In genomic region chr7:75923951-75924467, GRCm38 (mm10) we compare ENCODE assay signal across 23 mouse cellular contexts.
A peak's percentile ranks its signal among the peaks of the same experiment; 100 is the strongest.
DNase-seq lines count a peak whose midpoint lies in the region; ATAC-seq lines count a peak whose summit lies in the region.
"Had no signal": no experiment of that assay in that cellular context is flagged by ENCODE, and none has a peak within 500 bp of the region (broad histone marks: within the 10 kb centered on the region; RNA-seq: fewer than 3 reads in every experiment).

No protein-coding gene starts in this region.

- peak; percentile 65; the same call in 1 of the 2 replicates for ATAC-seq in embryonic facial prominence, embryonic 14.5 days (ENCODE audit: low read depth)
- ATAC-seq: activated CD4-positive, CD25-positive, alpha-beta regulatory T cell, adult 4 months; CD4-positive, CD25-positive, alpha-beta regulatory T cell, adult 4 months; forebrain, embryonic 13.5 days; forebrain, embryonic 15.5 days; forebrain, postnatal 0 days; Patski had no signal

- DNase-seq in embryonic facial prominence, embryonic 14.5 days (ENCODE audit: low spot score): peak; percentile 26
- no peak for DNase-seq in embryonic facial prominence, embryonic 10.5 days (ENCODE audit: low spot score)
- DNase-seq in heart, adult 11 months: peak; percentile 41
- no peak for DNase-seq in heart, adult 9 months (ENCODE audit: low spot score in 2 of 2)
- peak; percentile 17 for DNase-seq in testis, postnatal 10 days (ENCODE audit: low spot score)
- no peak for DNase-seq in testis, postnatal 14 days (ENCODE audit: low spot score)
- DNase-seq: adrenal gland, adult 8-10 months; adrenal gland, postnatal 14 days; adrenal gland, postnatal 36 days; B cell, adult 2 months; cerebellum, adult 11-12 months; cerebellum, adult 2 months; cerebellum, adult 9-10 months; cerebellum, postnatal 10 days; cerebellum, postnatal 25 days; forebrain, postnatal 0 days had no signal

- H3K27ac ChIP-seq in embryonic facial prominence, embryonic 14.5 days (replicated peaks; ENCODE audit: low read depth, low read length): no peak overlapping the region
- H3K27ac ChIP-seq in embryonic facial prominence, embryonic 10.5 days (replicated peaks): no peak overlapping the region
- H3K27ac ChIP-seq: embryonic facial prominence, embryonic 13.5 days; forebrain, embryonic 13.5 days; forebrain, embryonic 15.5 days had no signal

- no peaks in the 10 kb centered on the region for H3K4me1 ChIP-seq in embryonic facial prominence, embryonic 14.5 days (ENCODE audit: control insufficient read depth, insufficient read depth, low read length)
- H3K4me1 ChIP-seq in embryonic facial prominence, embryonic 10.5 days: peaks cover 6% of the 10 kb centered on the region; the same call in 1 of the 2 replicates
- H3K4me1 ChIP-seq: embryonic facial prominence, embryonic 13.5 days; forebrain, embryonic 13.5 days had no signal

- no peaks in the 10 kb centered on the region for H3K36me3 ChIP-seq in embryonic facial prominence, embryonic 14.5 days (ENCODE audit: control insufficient read depth, insufficient read depth, low read length)
- H3K36me3 ChIP-seq in embryonic facial prominence, embryonic 10.5 days (replicated peaks): no peaks in the 10 kb centered on the region
- H3K36me3 ChIP-seq: embryonic facial prominence, embryonic 13.5 days; forebrain, embryonic 15.5 days; G1E had no signal

- no peak overlapping the region for H3K4me2 ChIP-seq in embryonic facial prominence, embryonic 14.5 days (ENCODE audit: low read depth, low read length)
- H3K4me2 ChIP-seq: embryonic facial prominence, embryonic 13.5 days; forebrain, embryonic 13.5 days; forebrain, embryonic 15.5 days had no signal

- 51% methylated on average over 3 of the region's 3 CpGs for WGBS in embryonic facial prominence, embryonic 14.5 days
- 70% methylated on average over 3 of the region's 3 CpGs for WGBS in embryonic facial prominence, embryonic 10.5 days

- peaks cover 4% of the 10 kb centered on the region for H3K9me3 ChIP-seq in embryonic facial prominence, embryonic 14.5 days (ENCODE audit: control insufficient read depth, low read length)
- 0 out of 2 replicates have a peak, but pooled peaks cover under 1% of the 10 kb centered on the region for H3K9me3 ChIP-seq in embryonic facial prominence, embryonic 10.5 days
- H3K9me3 ChIP-seq: embryonic facial prominence, embryonic 13.5 days; forebrain, embryonic 13.5 days; G1E had no signal

- no peak overlapping the region for H3K9ac ChIP-seq in embryonic facial prominence, embryonic 14.5 days (ENCODE audit: low read depth, low read length)
- H3K9ac ChIP-seq: embryonic facial prominence, embryonic 13.5 days; forebrain, embryonic 13.5 days; forebrain, embryonic 15.5 days; forebrain, postnatal 0 days had no signal

- no peak overlapping the region for H3K4me3 ChIP-seq in embryonic facial prominence, embryonic 14.5 days (ENCODE audit: low read depth, low read length)
- H3K4me3 ChIP-seq in embryonic facial prominence, embryonic 10.5 days: no peak overlapping the region
- H3K4me3 ChIP-seq: embryonic facial prominence, embryonic 13.5 days; forebrain, embryonic 13.5 days; forebrain, embryonic 15.5 days had no signal

- H3K27me3 ChIP-seq in embryonic facial prominence, embryonic 14.5 days (replicated peaks; ENCODE audit: control insufficient read depth, insufficient read depth, low read length): no peaks in the 10 kb centered on the region
- H3K27me3 ChIP-seq in embryonic facial prominence, embryonic 10.5 days (replicated peaks; ENCODE audit: low read depth, poor library complexity, severe bottlenecking): no peaks in the 10 kb centered on the region
- H3K27me3 ChIP-seq: embryonic facial prominence, embryonic 13.5 days; forebrain, embryonic 13.5 days; forebrain, embryonic 15.5 days had no signal

Comparison
In these comparisons a context has a peak if more than half of its experiments do, and no peak if none do; other contexts are left out.
1. DNase-seq: peak in embryonic facial prominence, embryonic 14.5 days (single experiment), heart, adult 11 months (single experiment) and testis, postnatal 10 days (single experiment); none in embryonic facial prominence, embryonic 10.5 days (single experiment), heart, adult 9 months (0 of 2) and testis, postnatal 14 days (single experiment).